Mouse (Mus musculus) bone marrow, adult 2 months (tissue): ENCODE measurements around the gene Cox5a.

Experiments
- CTCF ChIP-seq: fragments of 200-500 bp; IDR thresholded peaks from 2 replicates; pipeline ENCODE4 v1.5.1; 2011; ENCODE audit warnings: low read length, control low read depth; ENCODE audit not compliant: control insufficient read depth, insufficient read depth
- POLR2A ChIP-seq: fragments of 200-500 bp; IDR thresholded peaks from 2 replicates; pipeline ENCODE4 v1.6.1; 2011; ENCODE audit warnings: low read depth, mild to moderate bottlenecking, control low read depth, low read length, borderline replicate concordance; ENCODE audit not compliant: control insufficient read depth

DNA sequence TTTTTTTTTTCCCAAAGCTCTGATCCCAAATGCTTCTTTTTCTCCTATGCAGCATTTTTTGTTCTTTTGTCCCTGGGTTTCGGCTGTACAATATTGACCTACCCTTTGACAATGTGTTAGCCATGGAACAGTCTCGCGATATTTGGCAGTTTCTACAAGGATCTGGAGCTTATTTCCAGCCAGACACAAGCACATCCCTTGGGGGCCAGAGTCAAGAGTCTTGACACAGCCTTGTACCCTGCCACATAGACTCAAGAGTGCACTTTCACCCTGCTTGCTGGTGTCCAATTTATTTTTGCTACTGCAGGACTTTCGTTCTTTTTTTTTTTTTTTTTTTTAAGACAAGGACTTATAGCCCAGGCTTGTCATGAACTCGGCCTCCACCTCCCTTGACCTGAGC, 15.3 kb downstream of the Cox5a start:
- no peak for TF ChIP-seq CTCF
- no peak for TF ChIP-seq POLR2A
